Mouse (Mus musculus): ENCODE data around the gene Ptpra.

DNA sequence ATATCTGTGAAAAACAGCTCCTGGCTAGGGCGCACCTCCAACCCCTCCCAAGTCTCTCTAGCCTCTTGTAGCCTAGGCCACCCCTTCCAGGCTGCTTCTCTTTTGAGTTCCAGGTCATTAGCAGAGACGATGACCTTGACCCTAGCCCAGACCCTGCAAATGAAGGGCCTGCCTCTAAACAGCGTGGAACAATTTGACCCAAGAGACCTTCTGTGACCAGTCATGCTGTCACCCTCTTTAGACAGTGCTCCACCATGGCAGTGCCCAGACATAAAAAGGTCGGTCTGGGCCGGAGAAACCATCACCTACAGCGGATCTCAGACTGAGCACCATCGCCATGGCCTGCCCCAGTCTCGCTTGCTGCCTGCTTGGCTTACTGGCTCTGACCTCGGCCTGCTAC lies 125.8 kb downstream of the Ptpra start, which contains the start of gene Oxt:
- TF ChIP-seq EP300 (IDR thresholded peaks at IDR 0.05; ENCODE audit: low read depth) (no peak), CTCF (IDR thresholded peaks at IDR 0.05; ENCODE audit: low read depth) (no peak)
